Mouse (Mus musculus): ENCODE results near the gene Arhgap23. TPM values are rescaled to one million over a fixed set of nuclear protein-coding genes. Genes with fewer than 3 reads are reported as not detected.

Gene Arhgap23
- polyA plus RNA-seq, 1 experiment from 2014 or later: 7.9 TPM

DNA sequence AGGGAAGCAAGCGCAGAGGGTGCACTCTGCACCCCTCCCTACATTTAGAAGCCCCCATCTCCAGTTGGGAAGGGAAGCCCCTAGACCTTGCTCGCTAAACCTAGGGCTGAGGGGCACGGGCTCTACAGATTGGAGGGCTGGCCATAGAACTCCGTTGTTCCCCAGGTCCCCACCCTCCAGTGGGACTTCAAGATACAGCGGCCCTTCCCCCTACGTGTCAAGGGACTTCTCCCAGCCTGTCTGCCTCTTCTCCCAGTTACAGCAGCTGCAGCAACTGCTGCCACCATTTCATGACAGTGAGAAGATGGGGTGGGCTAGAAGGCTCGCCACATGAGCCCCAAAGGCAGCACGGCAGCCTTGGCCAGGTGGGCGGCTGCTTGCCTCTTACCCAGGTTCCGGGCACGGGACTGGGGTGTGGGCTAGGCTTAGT is 10.6 kb upstream of the Arhgap23 start:
- no peaks in the 10 kb centered on the region for H3K36me3 ChIP-seq (ENCODE audit: insufficient read depth)
- peaks cover 6% of the 10 kb centered on the region for H3K4me1 ChIP-seq (ENCODE audit: insufficient read depth)
- no peak for TF ChIP-seq CTCF (IDR thresholded peaks at IDR 0.05; ENCODE audit: low read depth)
- WGBS: 3% methylated on average over 11 of the region's 11 CpGs
- no peaks in the 10 kb centered on the region for H3K9me3 ChIP-seq (ENCODE audit: low read depth, low read length)
- H3K4me2 ChIP-seq: peak overlapping the region; percentile 100
- peak overlapping the region; percentile 54 for H3K9ac ChIP-seq
- H3K27me3 ChIP-seq (ENCODE audit: insufficient read depth, low read length): 0 out of 2 replicates have a peak, but pooled peaks cover 5% of the 10 kb centered on the region
- ATAC-seq (ENCODE audit: insufficient read depth): peak; percentile 22
- no peak overlapping the region for H3K27ac ChIP-seq (ENCODE audit: low read depth)
- DNase-seq: peak; percentile 56
- H3K4me3 ChIP-seq (ENCODE audit: low read depth, low read length): peak overlapping the region; percentile 56

DNA sequence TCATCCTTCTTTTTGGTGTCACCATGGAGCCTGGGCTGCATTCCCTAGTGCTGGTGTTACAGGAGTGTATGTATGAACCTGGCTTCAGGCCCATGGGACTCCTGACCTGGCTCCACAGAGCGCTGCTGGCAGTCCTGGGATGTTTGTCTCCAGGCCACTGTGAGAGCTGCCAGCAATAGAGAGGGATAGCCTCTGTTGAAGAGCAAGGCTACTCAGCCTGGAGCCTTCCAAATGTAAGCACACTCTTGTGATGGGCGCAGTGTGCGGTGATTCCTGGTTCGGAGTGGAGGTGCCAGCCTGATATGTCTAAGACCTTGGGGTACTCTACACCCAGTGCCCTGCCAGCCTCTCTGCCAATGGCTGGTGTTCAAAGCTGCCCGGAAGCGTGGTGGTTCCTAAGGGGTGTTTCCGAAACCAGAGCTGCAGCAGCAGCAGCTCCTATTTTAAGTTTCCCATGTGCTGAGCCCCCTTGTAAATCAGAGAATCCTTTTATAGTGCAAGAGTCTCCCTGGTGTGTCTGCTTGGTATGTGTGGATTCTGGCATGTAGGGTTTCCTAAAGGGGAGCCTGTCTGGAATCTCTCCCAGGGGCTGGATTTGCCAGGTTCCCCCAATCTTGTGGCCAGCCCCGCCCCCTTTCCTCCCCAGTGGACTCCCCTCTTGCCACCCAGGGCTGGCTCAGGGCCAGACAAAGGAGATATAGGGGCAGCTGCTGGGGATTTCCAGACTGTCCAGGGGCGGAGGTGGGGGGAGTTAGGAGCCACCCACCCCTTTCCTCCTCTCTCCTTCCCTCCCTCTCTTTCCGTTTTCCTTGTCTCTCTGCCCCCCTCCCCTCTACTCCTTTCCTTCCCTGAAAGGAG is 9.0 kb upstream of the Arhgap23 start:
- TF ChIP-seq CTCF (IDR thresholded peaks at IDR 0.05; ENCODE audit: low read depth): no peak
- H3K27ac ChIP-seq (ENCODE audit: low read depth): peak overlapping the region; percentile 48; the same call in 1 of the 2 replicates
- no peaks in the 10 kb centered on the region for H3K36me3 ChIP-seq (ENCODE audit: insufficient read depth)
- DNase-seq (peak; percentile 45), ATAC-seq (ENCODE audit: insufficient read depth) (no peak)
- H3K27me3 ChIP-seq (ENCODE audit: insufficient read depth, low read length): 0 out of 2 replicates have a peak, but pooled peaks cover 5% of the 10 kb centered on the region
- H3K9me3 ChIP-seq (ENCODE audit: low read depth, low read length): no peaks in the 10 kb centered on the region
- peak overlapping the region; percentile 26; the same call in 1 of the 2 replicates for H3K4me2 ChIP-seq
- H3K4me3 ChIP-seq (ENCODE audit: low read depth, low read length): no peak overlapping the region
- H3K9ac ChIP-seq: no peak overlapping the region
- H3K4me1 ChIP-seq (ENCODE audit: insufficient read depth): peaks cover 6% of the 10 kb centered on the region
- 60% methylated on average over 10 of the region's 10 CpGs for WGBS

DNA sequence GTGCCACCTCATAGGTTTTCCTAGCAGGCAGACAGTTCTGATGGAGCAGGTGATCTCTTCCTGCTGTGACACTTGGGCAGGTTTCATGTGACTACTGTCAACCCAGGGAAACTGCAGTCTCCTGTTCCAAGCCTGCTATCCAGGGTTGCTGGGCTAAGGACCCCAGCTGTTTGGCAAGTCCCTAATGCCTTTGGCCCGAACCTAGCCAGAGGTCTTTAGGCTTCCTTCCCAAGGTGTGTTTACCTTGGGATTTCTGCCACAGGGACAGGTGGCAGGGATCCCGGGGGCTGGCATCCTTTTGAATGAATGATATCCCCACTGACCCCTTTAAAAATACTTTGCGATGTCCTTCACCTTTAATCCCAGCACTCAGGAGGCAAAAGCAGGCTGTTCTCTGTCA is 7.9 kb upstream of the Arhgap23 start:
- H3K27me3 ChIP-seq (ENCODE audit: insufficient read depth, low read length): 0 out of 2 replicates have a peak, but pooled peaks cover 5% of the 10 kb centered on the region
- WGBS: 65% methylated on average over 3 of the region's 3 CpGs

DNA sequence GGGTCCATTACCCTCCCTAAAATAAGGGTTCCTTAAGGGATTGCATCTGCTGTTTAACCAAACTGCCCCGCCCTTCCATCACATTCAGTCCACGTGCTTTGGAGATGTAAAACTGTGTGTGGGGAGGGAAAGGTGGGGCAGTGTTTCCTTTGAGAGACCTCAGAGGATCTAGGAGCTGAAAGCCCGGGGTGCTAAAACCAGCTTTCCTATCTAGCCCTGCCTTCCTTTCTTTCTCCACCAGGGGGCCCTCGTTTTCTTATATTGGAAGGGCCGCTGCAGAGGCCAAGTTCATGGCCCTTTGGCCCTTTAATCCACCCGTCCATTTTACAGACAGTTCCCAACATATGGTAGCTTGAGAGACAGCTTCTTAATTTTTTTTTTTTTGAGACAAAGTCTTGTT is 7.2 kb upstream of the Arhgap23 start:
- Histone ChIP-seq H3K27me3 (ENCODE audit: insufficient read depth, low read length) (0 out of 2 replicates have a peak, but pooled peaks cover 5% of the 10 kb centered on the region), H3K9me3 (ENCODE audit: low read depth, low read length) (no peaks in the 10 kb centered on the region), H3K9ac (no peak overlapping the region), H3K4me2 (no peak overlapping the region), H3K4me3 (ENCODE audit: low read depth, low read length) (no peak overlapping the region), H3K4me1 (ENCODE audit: insufficient read depth) (peaks cover 6% of the 10 kb centered on the region), H3K27ac (ENCODE audit: low read depth) (no peak overlapping the region), H3K36me3 (ENCODE audit: insufficient read depth) (no peaks in the 10 kb centered on the region)
- ATAC-seq (ENCODE audit: insufficient read depth) (no peak), DNase-seq (peak; percentile 90)
- peak; percentile 80 for TF ChIP-seq CTCF (IDR thresholded peaks at IDR 0.05; ENCODE audit: low read depth)
- WGBS: 3% methylated on average over 6 of the region's 6 CpGs

More for the DNA sequence above, 7.9 kb upstream of the Arhgap23 start:
- no peaks in the 10 kb centered on the region for H3K9me3 ChIP-seq (ENCODE audit: low read depth, low read length)
- H3K36me3 ChIP-seq (ENCODE audit: insufficient read depth): no peaks in the 10 kb centered on the region
- H3K4me3 ChIP-seq (ENCODE audit: low read depth, low read length): no peak overlapping the region
- H3K9ac ChIP-seq: no peak overlapping the region
- ATAC-seq (ENCODE audit: insufficient read depth) (no peak), DNase-seq (no peak)
- no peak overlapping the region for H3K27ac ChIP-seq (ENCODE audit: low read depth)
- no peak overlapping the region for H3K4me2 ChIP-seq
- no peak for TF ChIP-seq CTCF (IDR thresholded peaks at IDR 0.05; ENCODE audit: low read depth)
- peaks cover 6% of the 10 kb centered on the region for H3K4me1 ChIP-seq (ENCODE audit: insufficient read depth)

DNA sequence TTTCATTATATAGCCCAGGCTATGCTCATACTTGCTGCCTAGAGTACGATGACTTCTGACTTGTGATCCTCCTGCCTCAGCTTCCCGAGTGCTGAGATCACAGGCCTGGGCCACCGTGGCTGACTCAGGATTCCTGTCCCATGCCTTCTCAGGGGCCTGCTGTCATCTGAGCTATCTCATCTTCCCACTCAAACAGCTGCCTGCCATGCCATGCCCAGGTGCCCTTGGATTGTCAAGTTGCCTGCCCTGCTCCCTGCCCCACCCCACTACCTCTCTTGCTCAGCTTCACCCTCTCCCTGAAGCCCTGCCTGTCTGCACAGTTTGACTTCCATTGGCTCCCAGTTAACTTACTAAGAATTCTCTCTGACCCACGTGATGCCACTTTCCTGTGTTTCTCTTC is 4.4 kb upstream of the Arhgap23 start:
- Histone ChIP-seq H3K9me3 (ENCODE audit: low read depth, low read length) (no peaks in the 10 kb centered on the region), H3K27ac (ENCODE audit: low read depth) (no peak overlapping the region), H3K4me2 (no peak overlapping the region), H3K4me1 (ENCODE audit: insufficient read depth) (no peaks in the 10 kb centered on the region; the same call in 1 of the 2 replicates), H3K36me3 (ENCODE audit: insufficient read depth) (no peaks in the 10 kb centered on the region), H3K4me3 (ENCODE audit: low read depth, low read length) (no peak overlapping the region), H3K27me3 (ENCODE audit: insufficient read depth, low read length) (0 out of 2 replicates have a peak, but pooled peaks cover 4% of the 10 kb centered on the region), H3K9ac (no peak overlapping the region)
- DNase-seq (no peak), ATAC-seq (ENCODE audit: insufficient read depth) (no peak)
- no peak for TF ChIP-seq CTCF (IDR thresholded peaks at IDR 0.05; ENCODE audit: low read depth)
- 78% methylated on average over 4 of the region's 4 CpGs for WGBS

DNA sequence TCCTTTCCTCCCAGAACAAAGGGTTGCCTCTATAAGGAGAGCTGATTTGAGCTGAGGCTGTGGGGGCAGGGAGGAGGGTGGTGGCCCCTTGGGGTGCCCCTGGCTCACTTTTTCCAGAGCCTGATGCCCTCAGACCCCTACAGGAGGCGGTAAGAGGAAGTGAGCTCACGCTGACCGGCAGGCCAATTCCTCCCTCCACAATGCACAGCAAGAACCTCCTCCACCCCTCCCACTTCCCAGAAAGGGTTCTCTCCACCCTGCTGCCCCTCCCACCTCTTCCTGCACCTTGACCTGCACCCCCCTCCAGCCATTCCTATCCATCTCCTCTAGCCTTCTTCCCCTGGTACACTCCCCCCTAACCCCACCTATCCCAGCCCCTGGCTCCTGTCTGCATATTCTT is 3.2 kb upstream of the Arhgap23 start:
- H3K27ac ChIP-seq (ENCODE audit: low read depth): peak overlapping the region; percentile 45; the same call in 1 of the 2 replicates
- H3K27me3 ChIP-seq (ENCODE audit: insufficient read depth, low read length): no peaks in the 10 kb centered on the region
- H3K4me1 ChIP-seq (ENCODE audit: insufficient read depth): peaks cover 7% of the 10 kb centered on the region; the same call in 1 of the 2 replicates
- no peak for TF ChIP-seq CTCF (IDR thresholded peaks at IDR 0.05; ENCODE audit: low read depth)
- peak; percentile 50 for DNase-seq
- peak overlapping the region; percentile 23; the same call in 1 of the 2 replicates for H3K4me2 ChIP-seq
- no peaks in the 10 kb centered on the region for H3K36me3 ChIP-seq (ENCODE audit: insufficient read depth)
- WGBS: no CpG with 5 or more reads among the region's 3 CpGs
- no peaks in the 10 kb centered on the region for H3K9me3 ChIP-seq (ENCODE audit: low read depth, low read length)
- ATAC-seq (ENCODE audit: insufficient read depth): no peak
- H3K9ac ChIP-seq: no peak overlapping the region
- H3K4me3 ChIP-seq (ENCODE audit: low read depth, low read length): no peak overlapping the region

DNA sequence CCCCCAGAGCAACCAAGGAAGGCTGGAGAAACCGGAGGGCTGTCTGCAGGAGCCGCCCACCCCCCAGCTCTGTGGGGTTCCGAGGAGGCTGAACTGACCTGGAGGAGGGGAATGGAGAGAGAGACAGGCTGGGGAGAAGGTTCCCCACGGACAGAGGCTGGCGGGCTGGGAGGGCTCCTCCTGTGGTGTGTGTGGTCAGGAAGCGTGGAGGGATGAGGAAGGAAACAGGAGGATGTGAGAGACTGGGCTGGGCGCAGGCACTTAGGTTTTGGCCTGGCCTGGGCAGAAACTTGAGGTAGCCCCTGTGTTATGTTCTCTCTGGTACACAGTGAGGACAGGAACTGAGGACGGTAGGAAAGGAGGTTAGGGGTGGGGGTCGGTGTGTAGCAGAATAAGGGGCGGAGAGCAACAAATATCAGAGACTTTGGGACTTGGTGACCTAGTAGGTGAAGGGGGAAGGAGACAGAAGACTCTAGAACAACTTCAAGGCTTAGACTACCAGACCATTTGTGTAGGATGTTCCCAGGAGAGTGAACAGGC is 2.5 kb upstream of the Arhgap23 start:
- peak overlapping the region; percentile 73; the same call in 1 of the 2 replicates for H3K27ac ChIP-seq (ENCODE audit: low read depth)
- H3K9me3 ChIP-seq (ENCODE audit: low read depth, low read length): no peaks in the 10 kb centered on the region
- no peak for TF ChIP-seq CTCF (IDR thresholded peaks at IDR 0.05; ENCODE audit: low read depth)
- peak overlapping the region; percentile 23; the same call in 1 of the 2 replicates for H3K4me2 ChIP-seq
- H3K27me3 ChIP-seq (ENCODE audit: insufficient read depth, low read length): no peaks in the 10 kb centered on the region
- H3K4me1 ChIP-seq (ENCODE audit: insufficient read depth): peaks cover 7% of the 10 kb centered on the region; the same call in 1 of the 2 replicates
- no peak for DNase-seq
- no peak overlapping the region for H3K4me3 ChIP-seq (ENCODE audit: low read depth, low read length)
- 47% methylated on average over 10 of the region's 10 CpGs for WGBS
- no peak for ATAC-seq (ENCODE audit: insufficient read depth)
- H3K36me3 ChIP-seq (ENCODE audit: insufficient read depth): no peaks in the 10 kb centered on the region
- no peak overlapping the region for H3K9ac ChIP-seq

Data from lung, embryonic 14.5 days (tissue).